Mouse (Mus musculus) activated CD4-positive, CD25-positive, alpha-beta regulatory T cell, adult 4 months (primary cell): ENCODE measurements around the gene Nup155. TPM values are rescaled to one million over a fixed set of nuclear protein-coding genes. Genes with fewer than 3 reads are reported as not detected.
"Not testable (repeated sequence)": the region's sequence is repeated elsewhere in the genome, so short reads cannot be mapped to it uniquely, and the experiment has no call there.

ENCODE experiments used
- ATAC-seq: one replicate; pipeline ENCODE4 v1.8.0; 2017
- polyA plus RNA-seq, 2 experiments: library from polyadenylated mRNA; unstranded; fragments of 100-300 nt; shearing (Covaris generic); gene quantifications; one replicate each; pipeline ENCODE4 v1.2.1; 2017

Nup155 gene
- 1 to 10 TPM; 8.2 to 9.6 TPM for polyA plus RNA-seq

DNA sequence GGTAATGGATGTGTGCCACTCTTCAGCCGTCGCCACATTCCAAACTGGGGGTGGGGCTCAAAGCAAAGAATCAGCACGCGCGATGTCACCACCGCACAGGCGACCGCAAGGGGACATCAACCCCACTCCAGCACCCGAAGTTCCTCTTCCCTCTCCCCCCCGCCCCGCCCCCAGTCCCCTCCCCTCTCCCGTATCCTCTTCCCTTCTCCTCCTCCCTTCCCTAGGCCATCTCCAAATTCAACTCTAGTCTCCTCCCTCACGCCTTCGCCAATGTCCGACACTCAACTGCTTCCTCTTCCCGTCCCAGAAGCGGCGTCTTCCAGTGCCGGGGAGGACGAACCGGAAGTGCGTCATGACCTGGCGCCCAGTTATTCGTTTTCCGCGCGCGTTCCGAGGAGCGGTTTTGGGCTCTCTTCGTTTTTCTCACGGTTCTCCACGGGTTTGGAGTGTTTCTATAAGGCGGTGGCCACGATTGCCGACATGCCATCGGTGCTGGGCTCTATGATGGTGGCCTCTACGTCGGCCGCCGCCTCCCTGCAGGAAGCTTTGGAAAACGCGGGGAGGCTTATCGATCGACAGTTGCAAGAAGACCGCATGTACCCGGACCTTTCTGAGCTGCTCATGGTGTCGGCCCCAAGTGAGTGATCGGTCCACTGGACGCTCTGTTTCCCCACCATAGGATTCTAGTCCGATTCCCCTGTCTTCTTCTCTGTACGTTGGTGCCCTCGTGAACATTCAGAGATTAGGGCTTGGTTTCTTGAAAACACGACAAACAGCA is at the start of gene Nup155:
Nup155 (plus strand) TSS at position 308 of the 778 bp plus-strand sequence.
- ATAC-seq = peak; percentile 99

DNA sequence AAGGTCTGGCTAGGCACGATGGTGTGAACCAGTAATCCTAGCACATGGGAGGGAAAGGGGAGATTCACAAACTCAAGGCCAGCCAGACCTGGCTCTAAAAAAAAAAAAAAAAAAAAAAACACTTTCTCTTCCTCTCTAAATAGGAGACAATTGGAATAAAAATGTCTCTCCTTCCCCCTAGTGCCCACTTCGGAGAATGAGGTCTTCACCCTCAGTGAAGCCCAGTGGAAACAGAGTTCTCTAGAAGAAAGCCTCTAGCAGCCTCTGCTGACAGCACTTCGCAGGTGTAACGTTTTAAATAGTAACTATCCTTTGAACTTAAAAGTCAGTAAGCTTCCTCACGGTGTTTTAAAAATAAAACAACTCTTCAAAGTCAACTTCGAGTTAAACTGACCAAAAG is 43.9 kb upstream of the Nup155 start:
- no peak for ATAC-seq

DNA sequence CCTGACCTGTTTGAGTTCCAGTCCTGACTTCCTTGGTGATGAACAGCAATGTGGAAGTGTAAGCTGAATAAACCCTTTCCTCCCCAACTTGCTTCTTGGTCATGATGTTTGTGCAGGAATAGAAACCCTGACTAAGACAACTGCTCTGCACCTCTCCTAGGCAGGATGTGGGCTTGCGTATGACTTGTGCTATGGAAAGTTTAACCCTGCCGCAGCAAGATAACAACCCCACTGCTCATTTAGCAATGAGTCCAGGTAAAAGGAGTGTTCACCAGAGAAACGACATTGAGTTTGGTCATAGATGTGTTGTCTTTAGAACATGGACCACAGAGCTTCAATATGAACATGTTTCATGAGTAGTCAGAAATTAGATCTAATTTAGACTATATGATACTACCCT is 35.9 kb upstream of the Nup155 start:
- peak; percentile 90 for ATAC-seq

DNA sequence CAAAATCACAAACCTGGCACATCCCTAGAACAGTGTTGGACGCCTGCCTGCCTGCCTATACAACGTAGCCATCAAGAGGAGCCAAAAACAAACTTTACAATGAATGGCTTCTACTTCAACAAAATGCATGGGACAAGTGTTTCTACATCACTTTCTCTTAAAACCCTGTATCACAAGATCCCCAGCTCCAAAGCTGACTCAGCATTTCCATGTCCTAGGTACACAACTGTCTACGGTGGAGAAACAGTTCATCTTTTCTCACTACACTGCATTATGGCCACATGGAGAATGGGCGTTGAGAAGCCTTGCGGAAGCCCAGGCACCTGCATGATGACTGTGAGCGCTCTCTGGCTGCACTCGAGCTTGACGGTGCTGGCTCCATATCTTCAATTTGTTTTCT is 26.9 kb upstream of the Nup155 start:
- ATAC-seq = no peak

DNA sequence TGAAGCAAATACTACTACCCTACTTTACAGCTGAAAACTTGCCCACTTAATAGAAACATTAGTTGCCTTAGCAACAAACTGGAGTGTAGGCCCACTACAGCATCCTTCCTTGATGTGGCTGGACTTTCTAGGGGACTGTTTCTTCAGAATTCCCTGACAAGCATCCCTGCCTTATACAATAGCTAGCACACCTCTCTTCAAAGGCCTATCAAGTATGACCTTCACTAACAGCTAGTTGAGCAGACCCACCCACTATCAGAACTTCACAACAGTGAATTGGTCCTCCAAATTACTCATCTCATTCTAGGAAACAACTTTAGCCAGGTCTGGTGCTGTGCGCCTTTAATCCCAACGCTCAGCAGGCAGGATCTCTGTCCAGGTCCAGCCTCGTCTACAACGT is 21.8 kb upstream of the Nup155 start:
- ATAC-seq = no peak

DNA sequence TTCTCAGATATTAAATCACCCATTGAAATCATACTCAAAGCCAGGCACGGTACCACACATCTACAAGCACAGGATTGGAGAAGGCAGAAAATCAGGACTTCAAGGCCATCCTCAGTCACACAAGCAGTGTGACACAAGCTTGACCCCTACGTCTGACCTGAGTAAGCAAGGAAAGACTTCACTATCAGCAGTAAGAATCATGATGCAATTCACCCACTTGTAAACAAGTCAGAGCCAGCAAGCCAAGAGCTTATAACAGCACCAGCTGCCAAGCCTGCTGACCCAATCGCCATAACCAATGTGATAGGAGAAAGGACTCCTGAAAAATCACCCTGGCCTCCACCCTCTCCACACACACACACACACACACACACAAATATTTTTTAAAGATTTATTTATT is 20.4 kb upstream of the Nup155 start:
- ATAC-seq = no peak

DNA sequence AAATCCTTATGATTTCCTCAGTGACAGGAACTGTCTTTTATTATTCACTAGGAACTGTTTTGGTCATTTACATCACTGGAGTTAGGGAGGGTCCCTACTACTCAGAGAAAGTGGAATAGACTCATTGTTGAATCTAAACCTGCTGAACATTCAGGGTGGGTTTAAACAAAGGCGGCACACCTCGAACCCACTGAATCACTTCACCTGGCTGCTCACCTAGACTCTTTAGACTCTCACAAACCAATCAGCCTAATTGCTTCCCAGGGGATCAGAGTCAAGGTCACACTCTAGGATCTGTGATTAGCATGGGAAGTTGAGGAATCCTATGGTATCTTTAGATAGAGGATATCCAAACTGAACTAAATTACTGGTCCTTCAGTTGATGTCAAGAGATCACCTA is 18.4 kb upstream of the Nup155 start:
- ATAC-seq = no peak

DNA sequence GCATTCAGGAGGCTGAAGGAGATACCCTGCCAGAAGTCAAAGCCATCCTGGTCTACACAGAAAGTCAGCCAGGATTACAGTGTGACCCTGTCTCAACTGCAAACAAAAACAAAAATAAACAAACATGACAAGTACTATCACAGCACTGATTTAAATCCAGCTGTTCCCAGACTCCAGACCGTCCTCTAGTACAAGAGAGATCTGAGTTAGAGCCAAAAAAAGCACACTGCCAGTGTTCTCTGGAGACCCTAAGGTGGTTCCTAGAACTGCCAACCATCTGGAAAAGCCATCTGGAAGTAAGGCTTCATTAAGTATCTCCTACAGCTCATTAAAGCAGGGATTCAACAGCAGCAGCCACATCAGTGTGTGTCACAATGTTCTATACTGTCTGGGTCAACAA is 16.4 kb upstream of the Nup155 start:
- not testable (repeated sequence) for ATAC-seq

DNA sequence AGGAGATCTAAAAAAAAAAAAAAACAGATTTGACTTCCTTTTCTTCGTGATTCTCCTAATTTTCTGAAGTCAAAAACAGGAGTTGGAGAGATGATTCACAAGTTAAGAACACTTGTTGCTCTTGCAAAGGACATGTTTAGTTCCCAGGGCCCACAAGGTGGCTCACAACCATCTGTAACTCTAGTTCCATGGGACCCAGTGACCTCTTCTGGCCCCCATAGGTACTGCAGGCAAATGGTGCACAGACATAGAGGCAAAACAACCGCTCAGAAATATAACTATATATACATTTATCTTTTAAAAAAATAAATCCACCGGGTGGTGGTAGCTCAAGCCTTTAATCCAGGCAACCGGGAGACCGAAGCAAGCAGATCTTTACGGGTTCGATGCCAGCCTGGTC is 11.2 kb upstream of the Nup155 start:
- ATAC-seq = peak; percentile 32

DNA sequence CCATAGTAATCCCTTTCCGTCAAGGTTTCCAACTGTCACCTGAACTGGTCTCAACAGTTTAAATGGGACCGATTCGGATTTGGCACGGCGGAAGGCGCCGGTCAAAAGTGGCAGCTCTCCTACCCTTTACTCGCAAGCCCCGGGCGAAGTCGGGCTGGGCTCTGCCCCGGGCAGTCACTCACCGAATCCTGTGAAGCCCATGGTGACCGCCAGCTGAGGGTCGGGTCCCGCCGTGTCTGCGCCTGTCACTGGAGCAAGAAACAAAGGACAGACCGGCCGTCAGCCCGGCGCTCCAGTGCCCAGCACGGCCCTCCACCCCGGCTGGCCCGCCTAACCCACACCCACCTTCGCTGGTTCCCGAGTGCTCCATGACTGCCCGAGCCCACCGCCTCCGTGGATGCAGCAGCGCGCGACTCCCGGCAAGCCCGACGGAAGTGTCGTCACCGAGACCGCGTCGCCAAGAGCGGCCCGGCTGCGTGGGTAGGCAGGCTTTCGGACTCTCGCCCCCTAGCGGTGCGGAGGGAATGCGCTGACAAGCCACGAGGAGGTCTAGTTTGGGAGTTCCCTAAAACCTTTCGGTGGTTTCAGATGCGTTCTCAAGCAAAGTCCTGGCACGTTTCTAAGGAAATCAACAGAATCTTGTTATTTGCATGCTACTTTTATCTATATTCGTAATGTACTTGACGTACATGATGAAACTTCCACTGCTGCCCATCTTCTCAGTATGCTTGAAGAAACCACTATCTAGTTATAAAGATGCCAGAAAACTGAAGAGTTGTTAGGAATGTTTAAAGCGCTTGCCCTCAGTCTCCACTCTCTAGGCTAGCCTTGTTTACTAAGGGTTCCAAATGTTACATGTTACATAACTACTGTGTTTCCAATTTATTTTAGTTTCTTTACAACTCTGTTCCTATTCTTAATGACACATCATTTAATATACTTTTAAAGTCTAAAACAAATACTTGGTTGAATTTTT is 10.0 kb upstream of the Nup155 start, which contains the start of gene Wdr70:
Wdr70 (minus strand) TSS at position 436 of the 976 bp plus-strand sequence.
- ATAC-seq = peak; percentile 94

DNA sequence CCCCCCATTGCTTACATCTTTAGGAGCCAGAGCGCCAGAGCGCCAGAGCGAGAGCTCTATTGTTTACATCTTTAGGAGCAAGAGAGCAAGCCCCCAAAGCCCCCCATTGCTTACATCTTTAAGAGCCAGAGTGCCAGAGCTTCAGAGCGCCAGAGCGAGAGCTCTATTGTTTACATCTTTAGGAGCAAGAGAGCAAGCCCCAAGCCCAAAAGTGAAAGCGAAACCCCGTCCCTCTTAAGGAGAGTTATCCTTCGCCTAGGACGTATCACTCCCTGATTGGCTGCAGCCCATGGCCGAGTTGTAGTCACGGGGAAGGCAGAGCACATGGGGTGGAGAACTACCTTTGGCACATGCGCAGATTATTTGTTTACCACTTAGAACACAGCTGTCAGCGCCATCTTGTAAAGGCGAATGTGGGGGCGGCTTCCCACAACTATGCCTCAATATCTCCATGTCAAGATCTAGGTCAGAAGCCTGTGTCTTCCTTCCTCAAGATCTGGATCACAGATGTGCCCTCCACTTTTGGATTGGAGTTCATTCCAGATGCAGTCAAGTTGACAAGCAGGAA is 7.0 kb upstream of the Nup155 start:
- not testable (repeated sequence) for ATAC-seq

DNA sequence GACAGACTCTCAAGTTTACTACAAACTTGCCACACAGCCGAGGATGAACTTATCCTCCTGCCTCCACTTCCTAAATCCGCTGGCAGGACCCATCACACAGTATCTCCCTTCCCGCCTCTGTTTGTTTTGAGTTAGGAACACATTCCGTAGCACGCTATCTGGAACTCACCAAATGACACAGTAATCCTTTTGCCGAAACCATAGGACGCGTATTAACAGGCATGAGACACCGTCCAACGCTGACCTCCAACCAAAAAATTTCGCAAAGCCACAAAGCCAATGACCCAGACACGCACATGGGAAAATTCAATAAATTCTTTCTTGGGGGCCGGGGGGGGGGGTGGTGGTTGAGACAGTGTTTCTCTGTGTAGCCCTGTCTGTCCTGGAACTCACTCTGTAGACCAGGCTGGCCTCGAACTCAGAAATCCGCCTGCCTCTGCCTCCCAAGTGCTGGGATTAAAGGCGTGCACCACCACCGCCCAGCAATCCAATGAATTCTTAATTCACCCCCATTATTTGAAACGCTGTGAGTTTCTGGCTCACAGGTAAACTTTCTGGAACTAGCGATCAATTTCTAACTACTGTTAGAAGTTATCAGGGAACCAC is 610 bp upstream of the Nup155 start:
- no peak for ATAC-seq

DNA sequence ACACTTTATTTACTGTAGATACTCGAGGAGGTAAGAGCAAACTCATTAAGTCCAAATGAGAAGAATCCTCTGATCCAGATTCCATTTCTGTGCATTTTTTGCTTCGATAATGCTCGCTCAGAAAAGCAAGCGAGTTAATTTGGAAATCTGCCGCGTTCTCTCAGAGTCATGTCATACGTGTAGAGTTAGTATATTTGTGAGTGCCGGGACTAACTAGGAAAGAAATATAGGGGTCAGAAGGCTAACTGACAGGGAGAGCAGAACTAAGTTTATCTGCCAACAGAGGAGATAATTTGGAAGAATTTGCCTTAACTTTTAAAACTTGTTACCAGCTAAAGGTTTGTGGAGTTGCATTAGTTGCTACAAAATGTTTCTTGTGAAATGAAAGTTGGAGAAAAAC is 709 bp downstream of the Nup155 start:
- ATAC-seq = no peak

DNA sequence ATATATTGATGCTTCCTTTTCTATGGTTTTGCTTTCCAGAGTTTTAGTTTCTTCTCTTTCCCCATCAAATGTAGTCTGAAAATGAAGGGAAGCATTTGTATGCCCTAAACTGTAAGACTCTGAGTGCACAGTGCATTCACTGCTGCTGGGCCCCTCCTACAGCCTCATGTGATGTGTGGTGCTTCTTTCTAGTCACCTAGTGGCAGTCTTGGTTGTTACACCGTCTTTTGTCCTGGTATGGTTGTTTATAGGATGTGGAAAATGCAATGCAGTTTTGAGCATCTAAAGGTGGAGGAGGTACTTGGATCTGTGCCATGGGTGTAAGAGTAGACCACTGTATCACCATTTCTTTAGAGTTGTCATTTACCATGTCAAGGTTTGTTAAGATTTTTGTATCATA is 20.2 kb downstream of the Nup155 start:
- no peak for ATAC-seq

DNA sequence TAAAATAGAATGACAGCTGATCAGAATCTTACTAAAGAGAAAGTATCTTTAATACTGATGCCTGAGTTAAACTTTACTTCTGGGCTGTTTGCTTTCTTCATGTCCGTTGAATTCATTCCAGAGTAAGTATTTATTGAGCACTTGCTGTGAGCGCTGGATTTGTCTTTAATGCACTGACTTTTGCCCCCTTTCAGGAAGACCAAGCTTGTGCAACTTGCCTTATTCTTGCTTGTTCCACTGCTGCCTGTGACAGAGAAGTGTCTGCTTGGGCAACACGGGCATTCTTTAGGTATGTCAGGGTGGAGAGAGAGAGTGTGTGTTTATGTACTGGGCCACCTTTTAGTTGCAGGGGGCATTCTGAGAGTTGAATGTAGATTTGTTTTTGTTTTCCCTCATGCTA is 22.2 kb downstream of the Nup155 start:
- no peak for ATAC-seq

DNA sequence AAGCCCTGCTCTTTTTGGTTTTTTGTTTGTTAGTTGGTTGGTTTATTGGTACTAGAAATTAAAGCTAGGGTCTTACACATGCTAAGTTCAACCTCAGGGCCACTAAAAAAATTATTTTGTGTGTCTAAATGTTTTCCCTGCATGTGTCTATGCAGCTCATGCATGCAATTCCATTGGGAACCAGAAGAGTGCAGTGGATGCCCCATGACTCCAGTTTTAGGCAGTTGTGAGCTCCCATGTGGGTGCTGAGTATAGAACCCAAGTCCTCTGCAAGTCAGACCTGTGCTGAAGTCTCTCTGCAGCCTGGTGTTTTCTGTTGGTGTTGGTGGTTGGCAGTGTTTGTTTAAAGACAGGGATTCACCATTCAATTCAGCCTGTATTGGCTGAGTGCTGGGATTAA is 22.7 kb downstream of the Nup155 start:
- no peak for ATAC-seq

DNA sequence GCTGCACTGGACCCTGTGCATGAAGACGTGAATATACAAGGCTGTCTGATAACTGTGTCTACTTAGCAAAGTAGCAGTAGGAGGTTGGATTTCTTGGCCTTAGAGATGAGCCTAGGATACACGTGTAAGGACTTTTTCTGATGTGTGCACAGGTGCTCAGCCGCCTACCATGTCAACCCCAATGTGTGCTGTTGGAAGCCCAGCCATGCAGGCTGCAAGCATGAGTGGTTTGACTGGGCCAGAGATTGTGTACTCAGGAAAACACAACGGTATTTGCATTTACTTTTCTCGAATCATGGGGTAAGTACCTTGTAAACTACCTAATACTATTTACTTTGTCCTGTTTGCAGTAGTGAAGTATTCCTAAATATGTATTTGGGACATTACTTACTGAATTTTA is 26.5 kb downstream of the Nup155 start:
- ATAC-seq = no peak

DNA sequence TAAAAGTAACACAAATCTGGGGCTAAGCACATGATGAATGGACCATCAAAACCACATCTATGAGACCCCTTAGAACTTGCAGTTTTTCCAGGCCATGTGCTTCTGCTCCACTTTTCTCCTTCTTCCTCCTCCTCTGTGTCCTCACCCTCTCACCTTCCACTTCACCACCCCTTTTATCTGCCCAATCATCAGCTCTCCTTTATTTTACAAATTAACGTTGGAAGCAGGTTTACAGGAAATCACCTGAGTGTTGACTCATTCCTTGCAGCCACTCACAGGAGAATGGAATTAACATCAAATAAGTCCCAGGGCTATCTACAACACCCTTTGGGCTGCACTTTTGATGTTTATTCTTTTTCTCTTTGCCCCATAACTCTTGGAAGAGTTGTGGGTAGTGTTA is 52.8 kb downstream of the Nup155 start:
- ATAC-seq = no peak

DNA sequence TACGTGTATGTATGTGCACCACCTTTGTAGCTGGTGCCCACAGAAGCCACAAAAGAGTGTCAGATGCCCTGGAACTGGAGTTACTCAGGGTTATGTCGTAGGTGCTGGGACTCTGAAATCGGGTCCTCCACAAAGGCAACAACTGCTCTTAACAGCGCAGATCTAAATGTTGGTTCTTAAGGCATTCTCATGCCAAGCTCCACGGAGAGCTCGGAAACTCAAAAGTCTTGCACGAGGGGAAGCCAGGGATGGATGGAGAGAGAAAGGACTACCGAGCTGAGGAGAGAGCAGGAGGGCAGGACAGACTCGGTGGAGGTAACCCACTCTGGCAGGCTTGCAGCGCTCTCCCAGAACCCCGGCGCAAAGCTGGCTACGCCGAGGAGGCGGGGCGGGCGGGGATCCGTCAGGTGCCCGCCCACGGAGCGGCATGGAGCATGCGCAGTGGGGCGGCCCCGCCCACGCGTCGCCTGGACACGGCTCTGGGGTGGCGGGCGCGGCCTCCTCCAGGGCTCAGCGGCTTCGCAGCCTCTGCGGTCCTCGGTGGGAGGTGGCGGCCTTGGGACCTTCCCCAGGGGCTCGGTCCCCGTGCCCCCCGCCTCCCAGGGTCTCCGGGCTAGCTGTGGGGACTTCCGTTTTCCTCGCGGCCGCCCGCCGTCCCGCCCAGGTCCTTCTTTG is 59.7 kb downstream of the Nup155 start, which contains the start of gene Cplane1:
Cplane1 (plus strand) TSS at position 516 of the 675 bp plus-strand sequence.
- ATAC-seq = peak; percentile 78

DNA sequence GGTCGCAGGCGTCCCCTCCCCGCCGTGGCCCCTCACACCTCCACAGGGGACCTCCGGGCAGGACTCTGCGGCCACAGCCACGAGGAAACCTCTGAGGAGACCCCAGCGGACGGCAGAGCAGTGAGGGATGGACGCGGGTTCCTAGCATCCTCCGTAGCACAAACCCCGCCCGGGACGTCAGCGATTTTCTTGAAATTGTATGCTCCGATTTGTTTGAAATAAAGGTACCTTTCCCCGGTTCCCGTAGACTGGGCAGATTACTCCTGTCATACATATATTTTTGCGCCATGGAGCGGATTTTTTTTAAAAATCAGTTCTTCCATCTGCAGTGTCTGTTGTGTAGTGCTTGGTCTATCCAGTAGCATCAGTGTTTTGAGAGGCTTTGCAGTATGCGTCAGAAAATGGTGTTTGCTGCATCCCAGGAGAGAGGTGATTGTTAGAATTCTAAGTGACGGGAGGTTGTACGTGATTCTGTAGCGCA is 60.2 kb downstream of the Nup155 start:
- ATAC-seq = peak; percentile 40

DNA sequence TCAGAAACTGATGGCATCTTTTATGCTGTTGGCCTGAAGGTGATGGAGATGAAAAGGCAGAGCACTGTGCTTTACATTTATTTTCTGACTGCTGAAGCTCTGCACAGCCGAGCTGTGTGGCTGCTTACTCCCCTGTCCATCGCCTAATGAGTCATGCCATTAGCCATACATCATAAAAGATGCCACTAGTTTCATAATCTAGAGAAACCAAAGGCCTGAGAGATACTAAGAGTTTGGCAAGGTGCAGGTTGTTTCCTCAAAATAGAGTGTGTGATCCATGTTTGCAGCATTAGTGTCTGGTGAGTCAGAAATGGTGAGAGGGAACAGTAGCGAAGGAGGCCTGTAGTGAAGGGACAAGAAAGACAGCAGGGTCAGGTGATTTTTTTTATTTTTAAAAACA is 80.5 kb downstream of the Nup155 start:
- ATAC-seq = no peak

DNA sequence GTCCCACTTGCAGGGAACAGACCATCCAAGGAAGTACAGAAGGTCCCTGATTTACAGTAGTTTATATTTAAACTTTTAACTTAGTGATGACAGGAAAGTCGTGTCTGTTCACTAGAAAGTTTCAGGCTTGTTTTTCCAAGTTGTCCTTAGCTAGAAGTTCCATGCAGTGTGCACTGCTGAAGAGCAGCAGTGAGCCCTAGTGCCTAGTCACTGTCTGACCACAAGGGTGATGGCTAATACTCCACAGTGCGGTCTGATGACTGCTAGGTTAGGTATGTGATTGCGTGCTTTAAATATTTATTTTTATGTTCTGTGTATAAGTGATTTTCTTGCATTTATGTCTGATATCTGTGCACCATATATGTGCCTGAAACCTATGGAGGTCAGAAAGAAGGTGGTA is 81.4 kb downstream of the Nup155 start:
- no peak for ATAC-seq
